Mouse (Mus musculus) CH12.LX (cell line): Measurements from ENCODE around the gene Bcl7b. TPM values are rescaled to one million over a fixed set of nuclear protein-coding genes. Genes with fewer than 3 reads are reported as not detected.

Source experiments
- DNase-seq: peaks from one replicate; pipeline ENCODE4 v3.0.0-alpha.2; 2013; ENCODE audit errors: extremely low read depth
- H3K27ac ChIP-seq: 2 replicates; pipeline ENCODE4 v1.5.1; 2012; ENCODE audit warnings: low read depth, mild to moderate bottlenecking, control low read depth, moderate library complexity; ENCODE audit not compliant: insufficient read depth
- H3K27me3 ChIP-seq: replicated peaks from 2 replicates; pipeline ENCODE3; 2012; ENCODE audit warnings: inconsistent platforms
- H3K36me3 ChIP-seq, 2 experiments: replicated peaks in 1 of 2; 2 replicates each; pipeline versions ENCODE3 to v1.6.1; 2012; ENCODE audit warnings: inconsistent platforms in 1 of 2, low read length in 1 of 2, mild to moderate bottlenecking in 1 of 2, mixed read lengths in 1 of 2, moderate library complexity in 1 of 2; ENCODE audit not compliant: control insufficient read depth in 1 of 2, insufficient read depth in 1 of 2
- H3K4me1 ChIP-seq, 2 experiments: 2 replicates each; pipeline ENCODE4 v1.6.1; 2012; ENCODE audit warnings: inconsistent platforms in 1 of 2, moderate library complexity in 1 of 2; ENCODE audit not compliant: insufficient read depth in 2 of 2, control insufficient read depth in 1 of 2
- H3K4me2 ChIP-seq: 2 replicates; pipeline ENCODE4 v1.6.1; 2012; ENCODE audit warnings: low read depth, mild to moderate bottlenecking, control low read depth; ENCODE audit not compliant: poor library complexity, insufficient read depth, severe bottlenecking
- H3K4me3 ChIP-seq, 3 experiments: fragments of 150-350 bp in 1 of 3; sonication (generic) in 1 of 3; replicated peaks in 1 of 3; 2 replicates each; pipeline versions ENCODE3 to v1.5.1; 2011 to 2012; ENCODE audit warnings: low read depth in 2 of 3, low read length in 2 of 3, mild to moderate bottlenecking in 2 of 3, moderate library complexity in 2 of 3, control low read depth in 1 of 3, improper control_type of control experiment in 1 of 3, inconsistent platforms in 1 of 3, mixed read lengths in 1 of 3; ENCODE audit not compliant: poor library complexity in 1 of 3
- H3K79me2 ChIP-seq: replicated peaks from 2 replicates; pipeline ENCODE4 v1.6.1; 2012; ENCODE audit warnings: mild to moderate bottlenecking, moderate library complexity; ENCODE audit not compliant: control insufficient read depth, poor library complexity, insufficient read depth, severe bottlenecking; ENCODE audit errors: extremely low read depth
- H3K9ac ChIP-seq: 2 replicates; pipeline ENCODE4 v1.6.1; 2012; ENCODE audit warnings: low read depth, mild to moderate bottlenecking, control low read depth, moderate library complexity; ENCODE audit not compliant: insufficient read depth
- H3K9me3 ChIP-seq: replicated peaks from 2 replicates; pipeline ENCODE3; 2012; ENCODE audit warnings: low read length, inconsistent platforms, mixed read lengths
- CTCF ChIP-seq, 2 experiments: IDR thresholded peaks in 1 of 2; conservative IDR thresholded peaks in 1 of 2; 2 replicates each; pipeline ENCODE4 v1.5.1; 2011 to 2012; ENCODE audit warnings: low read depth in 2 of 2, low read length in 2 of 2, improper control_type of control experiment in 1 of 2, inconsistent platforms in 1 of 2, mild to moderate bottlenecking in 1 of 2, moderate library complexity in 1 of 2
- GABPA ChIP-seq: IDR thresholded peaks from 2 replicates; pipeline ENCODE4 v1.6.1; 2012; ENCODE audit warnings: low read depth, low read length, improper control_type of control experiment, inconsistent platforms; ENCODE audit not compliant: insufficient replicate concordance
- HCFC1 ChIP-seq: IDR thresholded peaks from 2 replicates; pipeline ENCODE4 v1.6.1; 2012; ENCODE audit warnings: low read depth, mild to moderate bottlenecking, inconsistent platforms, low read length, improper control_type of control experiment
- POLR2AphosphoS2 ChIP-seq: IDR thresholded peaks from 2 replicates; pipeline ENCODE4 v1.6.1; 2011; ENCODE audit warnings: low read depth, low read length, improper control_type of control experiment
- RAD21 ChIP-seq: IDR thresholded peaks from 2 replicates; pipeline ENCODE4 v1.6.1; 2011; ENCODE audit warnings: low read depth, mild to moderate bottlenecking, low read length, improper control_type of control experiment, moderate library complexity
- SIN3A ChIP-seq: IDR thresholded peaks from 2 replicates; pipeline ENCODE4 v1.6.1; 2012; ENCODE audit warnings: low read length, improper control_type of control experiment, inconsistent platforms
- USF2 ChIP-seq: conservative IDR thresholded peaks from 2 replicates; pipeline ENCODE4 v1.6.1; 2011; ENCODE audit warnings: low read depth, low read length, improper control_type of control experiment
- ZKSCAN1 ChIP-seq: IDR thresholded peaks from 2 replicates; pipeline ENCODE4 v1.6.1; 2012; ENCODE audit warnings: low read depth, inconsistent platforms, low read length, improper control_type of control experiment, borderline replicate concordance
- dilution Hi-C: fragments of 300-500 bp; cut with MboI; formaldehyde crosslinking; loops from 2 replicates; pipeline ENCODE4 v1.14.3; 2020; ENCODE audit warnings: low sequenced_read_pairs; ENCODE audit not compliant: extremely low pct_unique_long_range_greater_than_20kb, extremely low pct_ligation_motif_present
- in situ Hi-C: fragments of 300-500 bp; cut with MboI; formaldehyde crosslinking; loops from 3 replicates; pipeline ENCODE4 v1.14.3; 2019; ENCODE audit warnings: low sequenced_read_pairs, low pct_ligation_motif_present, low pct_unique_long_range_greater_than_20kb, mixed read lengths
- polyA plus RNA-seq: library from polyadenylated mRNA; unstranded; fragments of >175 nt; gene quantifications from 2 replicates; pipeline ENCODE4 v1.2.1, GENCODE M21; 2012; ENCODE audit warnings: low read depth; ENCODE audit not compliant: insufficient read length
- total RNA-seq, 2 experiments: library from RNA; depleted of rRNA; stranded (reverse); fragments of 300-350 nt in 1 of 2; fragments of >200 nt in 1 of 2; gene quantifications; 2 replicates each; pipeline ENCODE4 v1.2.3; 2012 to 2014

The Bcl7b gene
- total and polyA plus RNA-seq, 3 experiments = 20.1 to 40.8 (median 24.1) TPM

GRCm38 (mm10) chr5:135175086-135175485, 7.0 kb downstream of the Bcl7b start:
- no peak overlapping the region for H3K27ac ChIP-seq
- peaks cover 55 to 84% of the 10 kb centered on the region in 2 experiments for H3K36me3 ChIP-seq
- in situ Hi-C loops = no loop called here
- H3K9ac ChIP-seq = no peak overlapping the region
- H3K79me2 ChIP-seq = peaks cover 5% of the 10 kb centered on the region
- dilution Hi-C loops = no loop called here
- peaks cover 6 to 17% of the 10 kb centered on the region in 2 experiments for H3K4me1 ChIP-seq
- H3K9me3 ChIP-seq = no peaks in the 10 kb centered on the region
- TF ChIP-seq CTCF (conservative IDR thresholded peaks at IDR 0.05 in 1 of 2, IDR thresholded peaks at IDR 0.05 in 1 of 2; ENCODE audit: low read depth in 2 of 2, low read length in 2 of 2) = peak in 1 of 2 experiments; percentile 7; a peak in 1 of 4 replicates
- no peak for TF ChIP-seq GABPA
- DNase-seq = no peak
- no peak overlapping the region for H3K4me2 ChIP-seq
- H3K4me3 ChIP-seq = no peak overlapping the region
- H3K27me3 ChIP-seq = no peaks in the 10 kb centered on the region

DNA sequence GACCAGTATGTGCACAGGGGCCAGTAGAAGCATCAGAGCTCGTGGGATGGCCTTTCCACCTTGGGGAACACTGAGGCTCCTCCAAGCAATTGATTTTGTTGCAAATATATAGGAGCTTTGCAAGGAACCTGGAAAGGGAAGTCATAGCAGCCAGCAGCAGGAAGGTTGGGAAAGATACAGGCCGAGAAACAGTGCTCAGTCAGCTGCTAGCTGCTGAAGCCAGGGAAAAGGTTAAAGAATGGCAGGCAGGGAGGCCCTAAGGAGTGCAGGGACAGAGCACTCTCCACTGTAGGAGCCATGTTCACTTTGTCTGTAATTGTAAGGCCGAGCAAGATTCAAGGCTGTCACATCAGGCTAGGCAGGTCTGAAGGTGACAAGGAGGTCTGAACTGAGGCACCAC, 10.4 kb downstream of the Bcl7b start:
- no peak overlapping the region for H3K27ac ChIP-seq
- DNase-seq = no peak
- no peak overlapping the region for H3K4me2 ChIP-seq
- H3K4me1 ChIP-seq = peaks cover 0 to 13% of the 10 kb centered on the region in 2 experiments; a peak in 2 of 4 replicates
- TF ChIP-seq HCFC1 = no peak
- dilution Hi-C loops = no loop called here
- no peaks in the 10 kb centered on the region for H3K9me3 ChIP-seq
- no peak overlapping the region for H3K4me3 ChIP-seq
- peaks cover 68 to 91% of the 10 kb centered on the region in 2 experiments for H3K36me3 ChIP-seq
- H3K79me2 ChIP-seq = 0 out of 2 replicates have a peak, but pooled peaks cover 3% of the 10 kb centered on the region
- in situ Hi-C loops = no loop called here
- no peaks in the 10 kb centered on the region for H3K27me3 ChIP-seq
- H3K9ac ChIP-seq = no peak overlapping the region

GRCm38 (mm10) chr5:135178996-135179395, 10.9 kb downstream of the Bcl7b start:
- no peak overlapping the region for H3K4me3 ChIP-seq
- H3K4me1 ChIP-seq = peaks cover 0 to 14% of the 10 kb centered on the region in 2 experiments; a peak in 2 of 4 replicates
- H3K9me3 ChIP-seq = no peaks in the 10 kb centered on the region
- H3K27me3 ChIP-seq = no peaks in the 10 kb centered on the region
- no peak overlapping the region for H3K9ac ChIP-seq
- H3K27ac ChIP-seq = no peak overlapping the region
- peaks cover 68 to 86% of the 10 kb centered on the region in 2 experiments for H3K36me3 ChIP-seq
- H3K79me2 ChIP-seq = 0 out of 2 replicates have a peak, but pooled peaks cover 3% of the 10 kb centered on the region
- no peak for DNase-seq
- dilution Hi-C loops = no loop called here
- in situ Hi-C loops = no loop called here
- TF ChIP-seq RAD21 = no peak
- no peak for TF ChIP-seq USF2
- no peak for TF ChIP-seq CTCF (conservative IDR thresholded peaks at IDR 0.05 in 1 of 2, IDR thresholded peaks at IDR 0.05 in 1 of 2; ENCODE audit: low read depth in 2 of 2, low read length in 2 of 2)
- no peak for TF ChIP-seq ZKSCAN1
- no peak for TF ChIP-seq SIN3A
- TF ChIP-seq POLR2AphosphoS2 = no peak
- H3K4me2 ChIP-seq = no peak overlapping the region
